Mouse (Mus musculus) midbrain, postnatal 0 days (tissue): ENCODE measurements around the gene Mogat2. TPM values are rescaled to one million over a fixed set of nuclear protein-coding genes. Genes with fewer than 3 reads are reported as not detected.

Experiments used
- ATAC-seq: fragments of 200-750 bp; cut with Nextera tagmentation; 2 replicates; pipeline ENCODE4 v1.8.0; 2017; ENCODE audit warnings: moderate number of reproducible peaks, mild to moderate bottlenecking, moderate TSS enrichment, moderate library complexity; ENCODE audit not compliant: low FRiP score
- DNase-seq: peaks from one replicate; pipeline ENCODE4 v3.0.0-alpha.2; 2015; ENCODE audit warnings: low spot score
- H3K27ac ChIP-seq: fragments of 300-500 bp; sonication (generic); 2 replicates; pipeline ENCODE4 v1.5.1; 2014; ENCODE audit warnings: low read depth, mild to moderate bottlenecking, low read length, mixed read lengths
- H3K27me3 ChIP-seq: fragments of 300-500 bp; sonication (generic); 2 replicates; pipeline ENCODE4 v1.6.1; 2014; ENCODE audit warnings: low read length, control low read depth, mixed read lengths; ENCODE audit not compliant: insufficient read depth
- H3K36me3 ChIP-seq: fragments of 300-500 bp; sonication (generic); 2 replicates; pipeline ENCODE4 v1.6.1; 2014; ENCODE audit warnings: low read length, control low read depth, mixed read lengths; ENCODE audit not compliant: insufficient read depth
- H3K4me1 ChIP-seq: fragments of 300-500 bp; sonication (generic); 2 replicates; pipeline ENCODE4 v1.6.1; 2014; ENCODE audit warnings: mild to moderate bottlenecking, control low read depth, antibody characterized with exemption, low read length, mixed read lengths; ENCODE audit not compliant: insufficient read depth
- H3K4me2 ChIP-seq: fragments of 300-500 bp; sonication (generic); 2 replicates; pipeline ENCODE4 v1.6.1; 2014; ENCODE audit warnings: low read depth, mild to moderate bottlenecking, low read length, mixed read lengths; ENCODE audit not compliant: poor library complexity, severe bottlenecking
- H3K4me3 ChIP-seq: fragments of 300-500 bp; sonication (generic); 2 replicates; pipeline ENCODE4 v1.5.1; 2014; ENCODE audit warnings: low read depth, mild to moderate bottlenecking, low read length, moderate library complexity
- H3K9ac ChIP-seq: fragments of 300-500 bp; sonication (generic); replicated peaks from 2 replicates; pipeline ENCODE4 v1.6.1; 2014; ENCODE audit warnings: mild to moderate bottlenecking, low read length, moderate library complexity, mixed read lengths; ENCODE audit not compliant: poor library complexity, severe bottlenecking
- H3K9me3 ChIP-seq: fragments of 300-500 bp; sonication (generic); 2 replicates; pipeline ENCODE4 v1.6.1; 2016; ENCODE audit warnings: low read length, control low read depth
- CTCF ChIP-seq: IDR thresholded peaks from 2 replicates; pipeline ENCODE4 v1.5.1; 2016; ENCODE audit warnings: antibody characterized with exemption, mild to moderate bottlenecking
- WGBS: fragments of 180-500 bp; shearing (Covaris S2); extraction: QIAGEN DNeasy Blood & Tissue Kit; methylation state at CpG from one replicate; pipeline ENCODE4 v1.1.7; 2014; 5-methylcytosine and 5-hydroxymethylcytosine counted together
- polyA plus RNA-seq: library from polyadenylated mRNA; unstranded; fragments of >200 nt; fragmentation: Nextera tagmentation; extraction: Ambion mirVana; gene quantifications from 2 replicates; pipeline ENCODE4 v1.2.1, GENCODE M21; 2015
- total RNA-seq: library from RNA; depleted of rRNA; stranded (reverse); fragments of >200 nt; gene quantifications from 2 replicates; pipeline ENCODE4 v1.2.3, GENCODE M21; 2014; rRNA removed

Mogat2 gene
- 0.71 TPM in 1 of 2 replicates, not detected in the other for total RNA-seq
- 0.33 and 0.38 TPM in 2 replicates for polyA plus RNA-seq

- no peak within 1 kb of the TSS for H3K27ac ChIP-seq
- H3K27me3 ChIP-seq = no peaks in the 10 kb centered on the region
- no peak within 1 kb of the TSS for H3K9ac ChIP-seq
- no peak within 1 kb of the TSS for H3K4me3 ChIP-seq
- 12% methylated on average over 13 of the region's 13 CpGs for WGBS
- TF ChIP-seq CTCF = no peak
- ATAC-seq (no peak), DNase-seq (no peak)
- H3K9me3 ChIP-seq = no peaks in the 10 kb centered on the region
- H3K4me1 ChIP-seq = no peaks in the 10 kb centered on the region
- 0 out of 2 replicates have a peak within 1 kb of the TSS, but pooled peaks have one; percentile 7 for H3K4me2 ChIP-seq
- no peaks in the 10 kb centered on the region for H3K36me3 ChIP-seq
These were observed at the start of gene Mogat2 for GRCm38 (mm10) chr7:99238417-99238816. TSS of gene Mogat2 (minus strand) at chr7:99238619.

- no peak overlapping the region for H3K4me3 ChIP-seq
- H3K9ac ChIP-seq = no peak overlapping the region
- peaks cover 5% of the 10 kb centered on the region; the same call in 1 of the 2 replicates for H3K4me1 ChIP-seq
- no peaks in the 10 kb centered on the region for H3K9me3 ChIP-seq
- H3K36me3 ChIP-seq = no peaks in the 10 kb centered on the region
- no peak overlapping the region for H3K27ac ChIP-seq
- 5% methylated on average over 3 of the region's 3 CpGs for WGBS
- ATAC-seq = peak; percentile 86
- H3K4me2 ChIP-seq = no peak overlapping the region
- H3K27me3 ChIP-seq = no peaks in the 10 kb centered on the region
- DNase-seq = peak; percentile 94
- TF ChIP-seq CTCF = no peak
These were observed 48.9 kb upstream of the Mogat2 start for GRCm38 (mm10) chr7:99287287-99287686.

DNA sequence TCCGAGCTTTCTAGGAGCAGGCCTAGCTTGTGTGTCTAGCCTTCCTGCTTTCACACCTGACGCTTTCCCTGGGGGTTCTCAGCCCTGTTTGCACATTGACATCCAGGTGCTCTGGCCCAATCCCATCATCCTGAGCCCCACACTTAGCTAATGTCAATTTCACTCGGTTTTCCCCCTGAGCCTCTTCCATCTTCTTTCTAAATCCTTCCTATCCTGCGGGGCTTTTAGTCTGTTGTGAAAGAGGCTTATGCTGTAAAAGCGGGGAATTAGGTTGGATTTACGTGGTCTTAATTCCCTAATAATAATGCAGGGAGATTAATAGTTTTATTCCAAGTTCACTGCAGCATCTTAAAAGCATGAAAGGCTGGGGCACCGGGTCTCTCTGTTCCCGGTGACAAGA, 41.2 kb upstream of the Mogat2 start:
- H3K4me1 ChIP-seq = peaks cover 8% of the 10 kb centered on the region; the same call in 1 of the 2 replicates
- H3K9me3 ChIP-seq = no peaks in the 10 kb centered on the region
- peaks cover 3% of the 10 kb centered on the region; the same call in 1 of the 2 replicates for H3K36me3 ChIP-seq
- no peak overlapping the region for H3K4me3 ChIP-seq
- 24% methylated on average over 8 of the region's 8 CpGs for WGBS
- no peaks in the 10 kb centered on the region for H3K27me3 ChIP-seq
- DNase-seq (no peak), ATAC-seq (no peak)
- TF ChIP-seq CTCF = no peak
- H3K9ac ChIP-seq = peak overlapping the region; percentile 29; the same call in 1 of the 2 replicates
- H3K27ac ChIP-seq = peak overlapping the region; percentile 32; the same call in 1 of the 2 replicates
- H3K4me2 ChIP-seq = no peak overlapping the region

DNA sequence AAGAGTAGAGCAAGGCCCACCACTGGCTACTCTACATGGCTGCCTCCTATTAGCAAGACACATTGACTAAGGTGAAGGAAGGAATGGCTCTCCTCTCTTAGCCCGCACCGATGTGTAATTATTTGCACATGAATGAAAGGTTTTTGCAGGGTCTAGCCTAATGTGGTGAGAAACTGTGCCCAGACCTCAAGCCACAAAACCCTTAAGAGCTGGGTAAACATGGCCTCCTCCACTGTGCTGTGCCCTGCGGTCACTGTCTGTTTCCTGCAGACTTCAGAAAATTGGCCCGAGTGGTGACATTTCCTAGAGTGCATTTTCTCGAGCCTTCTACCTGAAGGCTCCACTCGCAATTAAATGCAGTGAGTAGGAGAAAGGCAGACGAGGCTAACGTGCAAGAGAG, 39.9 kb upstream of the Mogat2 start:
- ATAC-seq (no peak), DNase-seq (no peak)
- Histone ChIP-seq H3K27ac (no peak overlapping the region), H3K9ac (no peak overlapping the region), H3K27me3 (no peaks in the 10 kb centered on the region), H3K4me3 (no peak overlapping the region), H3K4me2 (no peak overlapping the region), H3K9me3 (no peaks in the 10 kb centered on the region), H3K36me3 (peaks cover 3% of the 10 kb centered on the region; the same call in 1 of the 2 replicates), H3K4me1 (peaks cover 16% of the 10 kb centered on the region; the same call in 1 of the 2 replicates)
- WGBS = 88% methylated on average over 8 of the region's 8 CpGs
- TF ChIP-seq CTCF = no peak

DNA sequence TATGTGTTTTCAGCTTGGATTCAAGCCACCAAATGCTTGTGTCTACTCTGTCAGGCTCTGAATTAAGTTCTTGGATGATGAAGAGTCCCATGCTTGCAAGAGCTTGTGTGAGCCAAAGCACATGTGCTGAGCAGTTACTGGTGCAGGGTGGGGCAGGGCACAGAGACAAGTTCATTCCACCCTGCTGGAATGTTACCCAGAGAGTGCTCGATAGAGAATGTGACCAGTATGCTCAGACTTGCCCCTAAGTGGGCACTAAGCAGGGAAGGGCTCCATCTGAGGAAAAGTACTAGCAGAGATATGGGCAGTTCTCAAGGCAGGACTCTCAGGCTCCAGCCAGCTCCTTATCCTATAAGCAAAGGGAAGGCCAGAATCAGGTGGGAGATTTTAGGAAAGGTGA, 38.3 kb upstream of the Mogat2 start:
- DNase-seq = no peak
- no peak for ATAC-seq
- no peak overlapping the region for H3K4me3 ChIP-seq
- peaks cover 26% of the 10 kb centered on the region; the same call in 1 of the 2 replicates for H3K4me1 ChIP-seq
- H3K27ac ChIP-seq = no peak overlapping the region
- no peaks in the 10 kb centered on the region for H3K9me3 ChIP-seq
- H3K4me2 ChIP-seq = no peak overlapping the region
- H3K36me3 ChIP-seq = peaks cover 3% of the 10 kb centered on the region; the same call in 1 of the 2 replicates
- no peaks in the 10 kb centered on the region for H3K27me3 ChIP-seq
- TF ChIP-seq CTCF = no peak
- no peak overlapping the region for H3K9ac ChIP-seq
- 89% methylated on average over 1 of the region's 1 CpGs for WGBS

GRCm38 (mm10) chr7:99275131-99275530, 36.7 kb upstream of the Mogat2 start:
- Histone ChIP-seq H3K4me1 (peaks cover 25% of the 10 kb centered on the region; the same call in 1 of the 2 replicates), H3K9ac (no peak overlapping the region), H3K36me3 (peaks cover 5% of the 10 kb centered on the region; the same call in 1 of the 2 replicates), H3K27me3 (no peaks in the 10 kb centered on the region), H3K4me2 (peak overlapping the region; percentile 18; the same call in 1 of the 2 replicates), H3K27ac (no peak overlapping the region), H3K9me3 (no peaks in the 10 kb centered on the region), H3K4me3 (no peak overlapping the region)
- no peak for DNase-seq
- no peak for TF ChIP-seq CTCF
- no peak for ATAC-seq
- 45% methylated on average over 6 of the region's 6 CpGs for WGBS
